Mouse (Mus musculus) urinary bladder, postnatal 14 days (tissue): ENCODE measurements around the gene Traf1.

Experiments used
- DNase-seq: peaks from one replicate; pipeline ENCODE4 v3.0.0; 2021; ENCODE audit warnings: low spot score

The Traf1 gene

DNA sequence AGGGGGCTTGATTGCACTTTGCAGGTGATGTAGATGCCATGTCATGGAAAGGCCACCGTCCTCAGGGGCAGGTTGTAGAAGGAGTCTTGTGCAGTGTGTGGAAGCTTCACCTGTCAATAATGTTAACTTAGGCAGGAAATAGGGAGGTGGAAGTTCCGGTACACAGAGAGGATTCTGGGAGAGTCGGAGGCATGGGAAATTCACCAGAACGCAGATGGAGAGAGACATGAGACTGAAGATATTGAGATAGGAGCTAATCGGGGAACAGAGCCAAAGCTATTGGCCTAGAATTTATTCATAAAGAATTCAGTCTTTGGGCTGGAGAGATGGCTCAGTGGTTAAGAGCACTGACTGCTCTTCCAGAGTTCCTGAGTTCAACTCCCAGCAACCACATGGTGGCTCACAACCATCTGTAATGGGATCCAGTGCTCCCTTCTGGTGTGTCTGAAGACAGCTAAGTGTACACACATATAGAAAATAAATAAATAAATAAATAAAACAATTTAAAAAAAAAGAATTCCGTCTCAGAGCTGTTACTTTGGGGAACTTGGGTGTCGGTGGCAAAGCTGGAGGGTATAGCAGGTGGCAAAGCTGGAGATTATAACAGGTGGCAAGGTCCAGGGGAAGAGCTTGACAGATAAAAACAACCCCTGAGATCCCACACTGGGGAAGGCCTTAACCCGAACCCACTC, 4.8 kb upstream of the Traf1 start:
- DNase-seq: no peak

DNA sequence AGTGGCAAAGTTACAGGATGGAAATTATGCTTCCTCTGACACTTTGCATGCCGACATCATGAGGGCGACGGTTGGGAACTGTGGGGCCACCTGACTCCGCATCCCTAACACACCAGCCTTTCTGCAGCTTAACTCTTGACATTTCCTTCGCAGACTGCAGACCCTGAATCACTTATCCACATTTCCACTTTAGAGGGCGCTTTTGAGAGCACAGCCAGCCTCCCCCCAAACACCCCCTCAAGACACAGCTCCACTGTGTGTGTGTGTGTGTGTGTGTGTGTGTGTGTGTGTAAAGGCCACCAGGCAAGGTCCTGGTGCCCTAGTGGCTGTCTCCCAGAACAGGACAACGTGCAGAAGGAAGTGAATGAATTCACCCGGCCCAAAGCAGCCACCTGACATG, 4.2 kb upstream of the Traf1 start:
- DNase-seq: no peak

- DNase-seq: peak; percentile 57
Measured at GRCm38 (mm10) chr2:34965293-34965692, 3.7 kb upstream of the Traf1 start.

DNA sequence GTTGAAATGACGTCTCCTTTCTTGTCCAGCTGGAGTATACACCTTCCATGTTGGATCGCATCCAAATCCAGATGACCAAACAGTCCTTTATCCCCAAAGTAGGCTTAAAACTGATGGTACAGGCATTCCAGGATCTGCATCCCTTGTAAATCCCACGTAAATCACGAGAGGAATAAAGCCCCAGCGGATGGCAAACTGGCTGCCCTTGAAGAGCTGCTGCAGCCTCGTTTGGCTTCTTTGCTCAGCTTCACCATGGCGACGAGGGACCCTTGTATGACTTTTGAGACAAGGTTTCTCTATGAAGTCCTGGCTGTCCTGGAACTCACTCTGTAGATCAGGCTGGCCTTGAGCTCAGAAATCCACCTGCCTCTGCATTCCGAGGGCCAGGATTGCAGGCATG, 3.1 kb upstream of the Traf1 start:
- no peak for DNase-seq

GRCm38 (mm10) chr2:34964230-34964629, 2.7 kb upstream of the Traf1 start:
- DNase-seq: no peak

GRCm38 (mm10) chr2:34963371-34963956, 1.9 kb upstream of the Traf1 start:
- no peak for DNase-seq

DNA sequence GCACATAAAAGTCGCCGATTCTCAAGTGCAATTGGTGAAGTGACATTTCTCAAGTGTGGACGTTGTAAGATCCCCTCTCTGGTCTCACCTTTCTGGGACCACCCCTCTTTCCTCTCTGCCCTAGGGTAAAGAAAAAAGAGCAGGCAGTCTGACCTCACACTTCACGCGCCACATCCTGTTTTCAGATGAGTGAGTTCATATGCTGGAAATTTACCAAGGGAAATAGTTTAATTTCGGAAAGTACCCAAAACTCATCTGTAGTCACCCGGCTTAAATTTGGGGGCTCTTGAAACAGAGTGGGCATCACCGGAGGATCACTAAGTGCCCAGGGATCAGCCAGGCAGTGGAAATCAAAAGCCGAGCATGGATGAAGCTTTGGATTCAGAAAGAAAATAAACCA, 1.3 kb upstream of the Traf1 start:
- no peak for DNase-seq

DNA sequence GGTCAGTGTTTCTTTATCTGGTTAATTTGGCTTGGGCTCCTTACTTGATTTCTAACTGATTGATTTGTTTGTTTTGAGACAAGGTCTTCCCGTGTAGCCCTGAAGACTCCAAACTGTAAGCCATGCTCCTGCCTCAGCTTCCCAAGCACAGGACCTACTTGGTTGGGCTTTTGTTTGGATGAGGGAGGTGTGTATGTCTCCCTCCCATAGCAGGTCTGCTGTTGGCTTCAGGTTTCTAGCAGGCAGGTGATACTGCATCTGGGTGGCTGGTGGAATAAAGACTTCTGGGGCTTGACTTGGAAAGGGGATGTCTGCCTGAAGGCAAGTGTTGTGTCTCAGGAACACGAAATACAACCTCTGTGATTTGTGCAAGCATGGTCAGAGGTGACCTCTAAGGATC, 639 bp upstream of the Traf1 start:
- no peak for DNase-seq

DNA sequence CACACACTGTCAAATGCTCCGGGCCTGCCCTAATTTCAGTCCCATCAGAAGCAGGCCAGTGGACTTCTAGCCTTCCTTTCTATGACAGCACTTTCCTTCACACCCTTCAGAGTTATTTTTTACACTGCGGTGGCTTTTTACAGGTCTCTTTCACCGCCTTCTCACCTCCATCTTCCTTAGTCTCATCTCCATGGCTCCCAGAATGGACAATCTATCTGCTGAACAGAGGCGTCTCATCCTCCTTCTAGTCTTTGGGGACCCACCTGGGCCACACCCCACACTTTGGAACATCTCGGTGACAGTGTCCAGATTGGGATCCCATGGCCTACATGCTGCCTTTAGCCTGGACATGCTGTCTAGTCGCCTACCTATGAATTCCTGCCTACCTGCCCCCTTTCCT, 606 bp downstream of the Traf1 start:
- no peak for DNase-seq

GRCm38 (mm10) chr2:34960466-34960865, 1.1 kb downstream of the Traf1 start:
- no peak for DNase-seq

DNA sequence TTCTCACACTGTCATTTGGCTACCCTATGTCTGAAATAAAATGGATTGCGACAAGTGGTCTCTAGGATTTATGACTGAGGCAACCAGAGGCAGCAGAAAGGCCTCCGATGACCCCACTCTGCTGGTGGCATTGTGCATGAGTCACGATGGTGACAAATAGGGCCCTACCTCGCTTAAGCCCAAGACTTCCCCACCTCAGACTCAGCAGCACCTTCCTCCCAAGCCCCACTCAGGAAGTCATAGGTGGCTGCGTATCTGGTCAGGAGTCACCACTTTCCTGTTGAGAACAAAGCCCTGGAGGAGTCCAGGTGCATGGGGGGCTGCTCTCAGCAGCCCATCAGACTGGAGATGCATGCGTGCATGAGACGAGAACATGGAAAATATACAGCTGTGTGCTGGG, 3.0 kb downstream of the Traf1 start:
- DNase-seq: no peak

DNA sequence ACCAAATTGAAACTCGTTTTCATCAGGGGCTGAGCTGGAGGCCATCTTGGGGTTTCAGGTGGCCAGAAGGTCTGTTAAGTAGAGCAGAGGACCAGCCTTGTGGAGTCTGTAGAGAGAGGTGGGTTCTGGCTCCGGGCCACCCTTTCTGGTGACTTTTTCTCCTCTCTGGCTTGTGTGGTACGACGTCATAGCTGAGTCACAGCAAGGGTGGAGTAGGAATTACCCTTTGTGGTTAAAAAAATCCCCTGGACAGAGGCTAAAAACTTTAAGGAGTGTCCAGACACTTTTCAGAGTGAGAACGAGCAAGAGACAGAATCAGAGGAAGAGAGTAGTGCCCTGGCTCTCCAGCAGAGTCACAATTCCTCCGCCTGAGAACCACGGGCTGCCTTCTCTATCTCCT, 3.5 kb downstream of the Traf1 start:
- DNase-seq: no peak

GRCm38 (mm10) chr2:34957405-34957804, 4.2 kb downstream of the Traf1 start:
- DNase-seq: no peak

DNA sequence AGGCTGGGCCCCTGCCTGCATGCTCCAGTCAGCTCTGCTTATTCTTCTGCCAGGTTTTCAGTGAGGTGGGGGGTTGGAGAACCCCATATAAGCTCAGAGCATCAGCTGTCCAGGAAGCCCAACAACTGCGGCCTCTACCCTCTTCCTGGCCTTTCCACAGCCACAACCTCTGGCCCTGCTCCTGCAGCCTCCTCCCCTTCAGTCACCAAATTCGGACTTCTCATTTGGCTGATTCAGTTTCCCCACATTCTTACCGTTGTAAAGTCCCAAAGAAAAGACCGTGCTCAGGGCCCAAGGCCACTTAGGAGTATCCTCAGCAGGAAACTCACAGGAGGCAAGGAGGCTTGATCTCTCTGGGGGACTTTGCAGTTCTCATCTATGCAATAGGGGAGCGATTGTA, 4.6 kb downstream of the Traf1 start:
- no peak for DNase-seq

DNA sequence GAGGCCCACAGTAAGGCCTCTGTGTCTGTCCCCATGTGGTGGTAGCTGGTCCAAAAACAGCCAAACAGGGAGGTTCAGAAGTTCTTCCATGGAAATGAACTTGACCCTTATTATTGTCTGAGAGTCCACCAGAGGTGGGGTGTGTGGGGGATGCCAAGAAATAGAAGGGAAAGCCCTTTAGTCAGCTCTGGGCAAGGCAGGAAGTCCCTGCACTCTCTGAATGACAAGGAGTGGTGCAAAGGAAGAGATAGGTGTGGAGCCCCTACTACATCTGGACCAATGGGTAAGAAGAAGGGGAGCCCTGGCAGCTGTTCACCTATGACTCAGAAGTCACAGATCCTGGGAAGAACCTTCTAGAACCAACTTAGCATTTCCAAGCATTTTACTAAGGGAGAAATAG, 7.2 kb downstream of the Traf1 start:
- DNase-seq: no peak

DNA sequence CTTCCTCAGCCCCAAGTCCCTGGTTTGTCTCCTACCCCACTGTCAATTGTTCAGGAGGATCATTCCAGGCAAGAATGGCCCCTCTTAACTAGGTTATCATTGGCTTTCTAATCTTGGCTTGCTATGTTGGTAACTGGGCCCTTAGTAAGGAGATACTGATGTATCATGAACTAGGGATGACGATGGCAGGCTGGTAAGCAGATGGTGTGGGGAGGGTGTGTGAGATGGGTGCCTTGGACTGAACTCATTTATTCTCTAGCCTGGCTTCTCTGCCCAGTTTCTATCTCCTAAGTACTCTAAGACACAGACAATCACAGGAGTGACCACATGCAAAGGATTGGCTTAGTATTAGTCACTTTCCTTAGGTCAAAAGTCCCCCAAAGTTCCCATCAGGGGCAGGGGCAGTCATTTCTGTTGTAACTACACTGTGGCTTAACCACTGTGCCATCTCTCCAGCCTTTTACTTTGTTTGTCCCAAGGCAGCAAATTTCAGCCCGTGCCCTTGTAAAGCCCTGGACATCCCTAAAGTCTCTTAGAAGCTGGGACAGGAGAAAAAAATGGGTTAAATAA, 7.9 kb downstream of the Traf1 start:
- no peak for DNase-seq

DNA sequence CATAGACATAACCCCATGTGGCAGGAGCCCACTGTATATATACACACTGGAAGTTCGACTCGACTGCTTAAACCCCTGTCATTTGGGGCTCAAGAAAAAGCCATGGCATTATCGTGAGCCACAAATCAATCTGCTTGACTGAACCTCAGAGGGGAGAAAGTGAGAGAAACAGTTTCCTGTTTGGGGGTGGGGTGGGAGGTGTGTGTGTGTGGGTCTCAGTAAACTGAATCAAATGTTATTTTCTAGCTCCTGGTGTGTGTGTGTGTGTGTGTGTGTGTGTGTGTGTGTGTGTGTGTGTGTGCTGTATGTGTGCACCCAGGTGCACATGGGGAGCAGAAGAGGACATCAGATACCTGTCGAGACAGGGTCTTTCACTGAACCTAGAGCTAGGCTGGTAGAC, 8.6 kb downstream of the Traf1 start:
- DNase-seq: no peak

DNA sequence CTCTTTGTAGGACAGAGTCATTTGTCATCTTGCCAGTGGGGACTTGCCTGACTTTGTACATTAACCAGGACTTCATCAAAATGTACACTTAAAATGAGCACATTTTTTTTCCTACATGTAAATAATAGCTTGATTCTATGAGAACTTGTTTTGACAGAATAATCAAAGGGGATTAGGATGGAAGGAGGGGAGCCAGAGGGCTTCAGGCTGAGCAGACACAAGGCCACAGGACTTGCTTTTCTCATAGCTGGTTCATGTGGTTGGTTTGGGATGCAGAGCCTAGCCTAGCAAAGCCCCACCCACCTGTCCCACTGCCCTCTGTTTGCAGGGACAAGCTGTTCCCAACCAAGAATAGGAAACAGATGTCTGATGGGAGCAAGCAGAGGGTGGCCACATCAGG, 10.1 kb downstream of the Traf1 start:
- DNase-seq: no peak

DNA sequence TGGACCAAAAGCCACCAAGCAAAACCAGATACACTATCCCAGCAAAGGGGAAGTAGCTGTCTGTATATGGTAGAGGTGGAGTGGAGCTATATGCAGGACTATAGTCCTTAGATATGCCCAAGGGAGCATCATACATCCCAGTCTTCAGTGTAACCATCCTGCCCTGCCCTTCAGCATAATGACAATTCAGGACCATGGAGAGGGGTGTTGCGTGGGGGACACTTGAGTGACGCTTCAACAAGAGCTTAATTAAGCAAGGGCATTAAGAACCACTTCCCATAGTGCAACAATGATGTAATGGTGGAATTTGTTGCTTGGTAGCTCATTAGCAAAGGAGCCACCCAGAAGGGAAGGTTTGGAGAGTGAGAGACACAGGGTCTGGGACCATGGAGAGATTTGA, 12.9 kb downstream of the Traf1 start:
- no peak for DNase-seq

DNA sequence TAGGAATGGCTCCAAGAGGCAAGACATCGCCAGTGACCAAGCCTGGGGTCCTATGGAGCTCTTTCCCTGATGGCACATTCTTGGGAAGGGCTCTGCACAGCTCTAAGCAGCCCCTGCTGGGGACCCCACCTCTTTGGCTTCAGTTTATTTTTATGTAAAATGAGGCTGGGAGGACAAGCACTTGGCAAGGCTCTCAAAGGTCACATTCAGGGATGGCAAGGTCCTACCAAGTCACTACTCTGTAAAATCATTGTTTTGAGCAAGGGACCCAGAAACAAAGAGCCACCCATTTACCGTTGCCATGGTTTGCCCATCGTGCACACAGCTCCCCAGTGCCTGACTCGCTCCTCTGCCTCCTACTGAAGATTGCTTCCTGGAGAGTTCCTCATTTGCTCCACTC, 15.5 kb downstream of the Traf1 start:
- no peak for DNase-seq

GRCm38 (mm10) chr2:34945580-34945979, 16.0 kb downstream of the Traf1 start:
- no peak for DNase-seq

DNA sequence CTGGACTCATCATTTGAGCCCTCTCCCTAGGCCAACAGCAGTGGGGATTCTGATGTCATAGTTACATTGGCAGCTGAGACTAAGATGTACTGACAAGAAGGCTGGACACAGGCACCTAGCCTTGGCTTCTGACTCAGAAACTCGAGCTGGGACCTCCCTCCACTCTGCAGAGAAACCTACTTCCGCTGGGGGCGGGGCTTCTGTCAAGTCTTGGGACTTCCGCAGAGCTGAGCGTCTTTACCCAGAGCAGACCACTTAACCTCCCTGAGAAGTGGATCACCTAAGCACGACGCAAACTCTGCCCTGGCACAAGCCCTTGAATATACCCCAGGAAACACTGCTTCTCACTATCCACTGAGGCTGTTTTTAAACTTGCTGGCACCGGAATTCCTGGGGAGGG, 16.8 kb downstream of the Traf1 start:
- peak; percentile 61 for DNase-seq

- no peak for DNase-seq
Measured at GRCm38 (mm10) chr2:34943556-34944120, 17.9 kb downstream of the Traf1 start.
